19 mouse cellular contexts compared by ENCODE assay signal in genomic region chr14:22902914-22903313, GRCm38 (mm10).
DNase-seq lines count a peak whose midpoint lies in the region; ATAC-seq and TF ChIP-seq lines count a peak whose summit lies in the region.
"Had no signal": no experiment of that assay in that cellular context is flagged by ENCODE, and none has a peak within 500 bp of the region (broad histone marks: within the 10 kb centered on the region; RNA-seq: fewer than 3 reads in every experiment).

No protein-coding gene starts in this region.

- H3K27me3 ChIP-seq in limb, embryonic 11.5 days (ENCODE audit: control insufficient read depth, insufficient read depth, low read length): no peaks in the 10 kb centered on the region
- H3K27me3 ChIP-seq in limb, embryonic 10.5 days (ENCODE audit: low read depth, poor library complexity, severe bottlenecking): no peaks in the 10 kb centered on the region
- no peaks in the 10 kb centered on the region for H3K27me3 ChIP-seq in midbrain, embryonic 11.5 days (ENCODE audit: control insufficient read depth, insufficient read depth, low read length)
- no peaks in the 10 kb centered on the region for H3K27me3 ChIP-seq in midbrain, embryonic 13.5 days
- H3K27me3 ChIP-seq in intestine, postnatal 0 days (replicated peaks; ENCODE audit: control insufficient read depth, insufficient read depth, low read length): no peaks in the 10 kb centered on the region
- H3K27me3 ChIP-seq: embryonic facial prominence, embryonic 12.5 days; forebrain, embryonic 13.5 days; forebrain, embryonic 15.5 days had no signal

- no peak for ATAC-seq in limb, embryonic 11.5 days (ENCODE audit: insufficient number of reproducible peaks, low FRiP score, low TSS enrichment, low read depth)
- no peak for ATAC-seq in midbrain, embryonic 11.5 days (ENCODE audit: low FRiP score)
- no peak for ATAC-seq in midbrain, embryonic 13.5 days
- ATAC-seq in intestine, postnatal 0 days: no peak
- ATAC-seq: forebrain, embryonic 13.5 days; forebrain, embryonic 15.5 days; forebrain, postnatal 0 days had no signal

- H3K4me2 ChIP-seq in limb, embryonic 11.5 days (ENCODE audit: low read depth, severe bottlenecking): no peak overlapping the region
- H3K4me2 ChIP-seq in midbrain, embryonic 11.5 days: no peak overlapping the region
- H3K4me2 ChIP-seq in midbrain, embryonic 13.5 days (replicated peaks): no peak overlapping the region
- H3K4me2 ChIP-seq in intestine, postnatal 0 days (replicated peaks; ENCODE audit: low read depth): no peak overlapping the region
- H3K4me2 ChIP-seq: embryonic facial prominence, embryonic 12.5 days; forebrain, embryonic 13.5 days; forebrain, embryonic 15.5 days had no signal

- no peaks in the 10 kb centered on the region for H3K9me3 ChIP-seq in limb, embryonic 11.5 days (ENCODE audit: control insufficient read depth, low read length)
- H3K9me3 ChIP-seq in limb, embryonic 10.5 days (replicated peaks): no peaks in the 10 kb centered on the region
- no peaks in the 10 kb centered on the region for H3K9me3 ChIP-seq in midbrain, embryonic 11.5 days (ENCODE audit: control insufficient read depth, low read length)
- no peaks in the 10 kb centered on the region for H3K9me3 ChIP-seq in midbrain, embryonic 13.5 days
- H3K9me3 ChIP-seq in intestine, postnatal 0 days (ENCODE audit: control insufficient read depth): no peaks in the 10 kb centered on the region
- H3K9me3 ChIP-seq: embryonic facial prominence, embryonic 12.5 days; forebrain, embryonic 13.5 days; forebrain, embryonic 15.5 days had no signal

- H3K36me3 ChIP-seq in limb, embryonic 11.5 days (ENCODE audit: control insufficient read depth, insufficient read depth, low read length): no peaks in the 10 kb centered on the region
- H3K36me3 ChIP-seq in limb, embryonic 10.5 days: no peaks in the 10 kb centered on the region
- no peaks in the 10 kb centered on the region for H3K36me3 ChIP-seq in midbrain, embryonic 11.5 days (ENCODE audit: control insufficient read depth, insufficient read depth, low read length)
- no peaks in the 10 kb centered on the region for H3K36me3 ChIP-seq in midbrain, embryonic 13.5 days
- no peaks in the 10 kb centered on the region for H3K36me3 ChIP-seq in intestine, postnatal 0 days (ENCODE audit: control insufficient read depth, insufficient read depth)
- H3K36me3 ChIP-seq: embryonic facial prominence, embryonic 12.5 days; forebrain, embryonic 15.5 days had no signal

- DNase-seq in limb, embryonic 11.5 days (ENCODE audit: low spot score): peak; percentile 12
- DNase-seq in limb, embryonic 10.5 days (ENCODE audit: low spot score): no peak
- peak; percentile 75 for DNase-seq in midbrain, embryonic 11.5 days (ENCODE audit: low spot score, missing footprints)
- DNase-seq: adrenal gland, adult 2 months; adrenal gland, postnatal 10 days; adrenal gland, postnatal 25 days; cerebellum, adult 11 months; cerebellum, adult 18-20 months; cerebellum, adult 8-10 months; cerebellum, adult 9-11 months; cerebellum, postnatal 14 days; cerebellum, postnatal 36 days; embryo, embryonic 11 days; forebrain, postnatal 0 days had no signal

- 96% methylated on average over 2 of the region's 2 CpGs for WGBS in limb, embryonic 11.5 days
- WGBS in limb, embryonic 10.5 days: 93% methylated on average over 2 of the region's 2 CpGs
- 93% methylated on average over 2 of the region's 2 CpGs for WGBS in midbrain, embryonic 11.5 days
- WGBS in midbrain, embryonic 13.5 days: 93% methylated on average over 2 of the region's 2 CpGs
- 91% methylated on average over 2 of the region's 2 CpGs for WGBS in intestine, postnatal 0 days

- no peak overlapping the region for H3K27ac ChIP-seq in limb, embryonic 11.5 days (replicated peaks; ENCODE audit: low read depth, low read length)
- H3K27ac ChIP-seq in limb, embryonic 10.5 days: no peak overlapping the region
- no peak overlapping the region for H3K27ac ChIP-seq in midbrain, embryonic 11.5 days (ENCODE audit: low read depth, low read length)
- no peak overlapping the region for H3K27ac ChIP-seq in midbrain, embryonic 13.5 days
- H3K27ac ChIP-seq in intestine, postnatal 0 days (ENCODE audit: low read depth, low read length): no peak overlapping the region
- H3K27ac ChIP-seq: embryonic facial prominence, embryonic 12.5 days; forebrain, embryonic 13.5 days; forebrain, embryonic 15.5 days had no signal

- no peak overlapping the region for H3K9ac ChIP-seq in limb, embryonic 11.5 days (ENCODE audit: low read length)
- no peak overlapping the region for H3K9ac ChIP-seq in midbrain, embryonic 11.5 days (ENCODE audit: low read length)
- no peak overlapping the region for H3K9ac ChIP-seq in midbrain, embryonic 13.5 days (replicated peaks)
- no peak overlapping the region for H3K9ac ChIP-seq in intestine, postnatal 0 days (ENCODE audit: low read depth, low read length)
- H3K9ac ChIP-seq: embryonic facial prominence, embryonic 12.5 days; forebrain, embryonic 13.5 days; forebrain, embryonic 15.5 days; forebrain, postnatal 0 days had no signal

- H3K4me3 ChIP-seq in limb, embryonic 11.5 days (ENCODE audit: low read depth, low read length): no peak overlapping the region
- H3K4me3 ChIP-seq in limb, embryonic 10.5 days: no peak overlapping the region
- H3K4me3 ChIP-seq in midbrain, embryonic 11.5 days (ENCODE audit: low read depth, low read length): no peak overlapping the region
- no peak overlapping the region for H3K4me3 ChIP-seq in midbrain, embryonic 13.5 days (replicated peaks)
- H3K4me3 ChIP-seq in intestine, postnatal 0 days (ENCODE audit: low read depth, low read length): no peak overlapping the region
- H3K4me3 ChIP-seq: embryonic facial prominence, embryonic 12.5 days; forebrain, embryonic 13.5 days; forebrain, embryonic 15.5 days had no signal

- H3K4me1 ChIP-seq in limb, embryonic 11.5 days (ENCODE audit: control insufficient read depth, insufficient read depth, low read length): peaks cover 13% of the 10 kb centered on the region
- peaks cover 27% of the 10 kb centered on the region for H3K4me1 ChIP-seq in limb, embryonic 10.5 days
- no peaks in the 10 kb centered on the region for H3K4me1 ChIP-seq in midbrain, embryonic 11.5 days (ENCODE audit: control insufficient read depth, insufficient read depth, low read length)
- peaks cover 15% of the 10 kb centered on the region for H3K4me1 ChIP-seq in midbrain, embryonic 13.5 days (replicated peaks)
- H3K4me1 ChIP-seq in intestine, postnatal 0 days (replicated peaks; ENCODE audit: control insufficient read depth, insufficient read depth, low read length): no peaks in the 10 kb centered on the region

- no peak for TF ChIP-seq CTCF in intestine, postnatal 0 days (IDR thresholded peaks at IDR 0.05; ENCODE audit: low read depth)
